Mouse (Mus musculus) right cerebral cortex, postnatal 36 days (tissue): ENCODE measurements around the gene Olfr912.

ENCODE experiments used
- DNase-seq, 2 experiments: peaks; one replicate each; pipeline ENCODE4 v3.0.0; 2022; ENCODE audit warnings: low spot score in 2 of 2, mixed read lengths in 1 of 2

Gene Olfr912

GRCm38 (mm10) chr9:38579878-38580277, at the start of gene Olfr912:
Gene Olfr912 (plus strand): TSS chr9:38580178.
- DNase-seq, result no peak

GRCm38 (mm10) chr9:38537549-38537948, 42.4 kb upstream of the Olfr912 start, which contains the start of gene Olfr910:
Gene Olfr910 (plus strand): TSS chr9:38537849.
- DNase-seq, result no peak

- DNase-seq, result no peak
Measured at GRCm38 (mm10) chr9:38591056-38591455, 11.1 kb downstream of the Olfr912 start.

- no peak for DNase-seq
Measured at GRCm38 (mm10) chr9:38592459-38592858, 12.5 kb downstream of the Olfr912 start, which contains the start of gene Olfr913. Gene Olfr913 (plus strand): TSS chr9:38592759.

GRCm38 (mm10) chr9:38604802-38605201, 24.8 kb downstream of the Olfr912 start, which contains the start of gene Olfr914:
Gene Olfr914 (plus strand): TSS chr9:38605102.
- DNase-seq, result no peak

GRCm38 (mm10) chr9:38632406-38632805, 52.4 kb downstream of the Olfr912 start:
- no peak for DNase-seq
